Mouse (Mus musculus) liver, adult 2 months (tissue): ENCODE results near the gene Rnf157. TPM values are rescaled to one million over a fixed set of nuclear protein-coding genes. Genes with fewer than 3 reads are reported as not detected.

ENCODE experiments used
- DNase-seq: peaks from one replicate; pipeline ENCODE4 v3.0.0-alpha.2; 2011; ENCODE audit warnings: low read depth, low spot score; ENCODE audit errors: extremely low read depth
- H3K27ac ChIP-seq: fragments of 200-500 bp; replicated peaks from 2 replicates; pipeline ENCODE4 v1.5.1; 2012; ENCODE audit warnings: low read depth, mild to moderate bottlenecking, control low read depth, inconsistent platforms, low read length; ENCODE audit not compliant: insufficient read depth
- H3K27me3 ChIP-seq: fragments of 200-500 bp; 2 replicates; pipeline ENCODE4 v1.6.1; 2012; ENCODE audit warnings: mild to moderate bottlenecking, moderate library complexity, low read length, inconsistent platforms; ENCODE audit not compliant: control insufficient read depth, insufficient read depth
- H3K36me3 ChIP-seq: fragments of 200-500 bp; 2 replicates; pipeline ENCODE4 v1.6.1; 2012; ENCODE audit warnings: low read length, inconsistent platforms; ENCODE audit not compliant: control insufficient read depth, insufficient read depth
- H3K4me1 ChIP-seq: fragments of 200-500 bp; 2 replicates; pipeline ENCODE4 v1.6.1; 2011; ENCODE audit warnings: low read length; ENCODE audit not compliant: control insufficient read depth, insufficient read depth
- H3K4me3 ChIP-seq: fragments of 200-500 bp; 2 replicates; pipeline ENCODE4 v1.5.1; 2011; ENCODE audit warnings: low read depth, mild to moderate bottlenecking, control low read depth, low read length, moderate library complexity; ENCODE audit not compliant: insufficient read depth
- H3K79me2 ChIP-seq: fragments of 200-500 bp; 2 replicates; pipeline ENCODE4 v1.6.1; 2012; ENCODE audit warnings: inconsistent platforms, mild to moderate bottlenecking, low read length, moderate library complexity; ENCODE audit not compliant: control insufficient read depth, insufficient read depth
- H3K9ac ChIP-seq: fragments of 200-500 bp; 2 replicates; pipeline ENCODE4 v1.6.1; 2012; ENCODE audit warnings: low read depth, mild to moderate bottlenecking, control low read depth, inconsistent platforms, low read length
- CTCF ChIP-seq: fragments of 200-500 bp; IDR thresholded peaks from 2 replicates; pipeline ENCODE4 v1.5.1; 2011; ENCODE audit warnings: low read depth, low read length, control low read depth
- POLR2A ChIP-seq: fragments of 200-500 bp; IDR thresholded peaks from 2 replicates; pipeline ENCODE4 v1.6.1; 2011; ENCODE audit warnings: low read length, control low read depth; ENCODE audit not compliant: insufficient read depth; ENCODE audit errors: extremely low read depth
- WGBS: fragments of 180-500 bp; shearing (Covaris S2); methylation state at CpG from one replicate; pipeline ENCODE4 v1.1.7; 2018; 5-methylcytosine and 5-hydroxymethylcytosine counted together
- polyA plus RNA-seq: library from polyadenylated mRNA; depleted of rRNA; stranded (reverse); fragments of >200 nt; gene quantifications from 2 replicates; pipeline ENCODE4 v1.2.3, GENCODE M21; 2012
- total RNA-seq: library from RNA; depleted of rRNA; stranded (reverse); fragments of >200 nt; gene quantifications from 2 replicates; pipeline ENCODE4 v1.2.3, GENCODE M21; 2014

Rnf157 gene
- total and polyA plus RNA-seq, 2 experiments, result 0.87 to 1.0 TPM

- peak within 1 kb of the TSS; percentile 17 for H3K27ac ChIP-seq
- peak within 1 kb of the TSS; percentile 87 for H3K9ac ChIP-seq
- WGBS, result 84% methylated on average over 10 of the region's 10 CpGs
- peak within 1 kb of the TSS; percentile 93 for H3K4me3 ChIP-seq
- peaks cover 4% of the 10 kb centered on the region; the same call in 1 of the 2 replicates for H3K79me2 ChIP-seq
- H3K36me3 ChIP-seq, result peaks cover 10% of the 10 kb centered on the region; the same call in 1 of the 2 replicates
- H3K27me3 ChIP-seq, result no peaks in the 10 kb centered on the region
- H3K4me1 ChIP-seq, result peaks cover 8% of the 10 kb centered on the region
- no peak for DNase-seq
- TF ChIP-seq CTCF, result no peak
- TF ChIP-seq POLR2A, result no peak
Measured at GRCm38 (mm10) chr11:116307019-116307725, 105.7 kb downstream of the Rnf157 start, which contains the start of gene Exoc7. TSS of gene Exoc7 (minus strand) at chr11:116307233.

- no peaks in the 10 kb centered on the region for H3K27me3 ChIP-seq
- peak overlapping the region; percentile 93 for H3K4me3 ChIP-seq
- WGBS, result under 1% methylated on average over 53 of the region's 53 CpGs
- peak overlapping the region; percentile 17 for H3K27ac ChIP-seq
- TF ChIP-seq POLR2A, result 0 out of 2 replicates have a peak, but pooled peaks have one; percentile 6
- no peak for TF ChIP-seq CTCF
- H3K9ac ChIP-seq, result peak overlapping the region; percentile 87
- H3K36me3 ChIP-seq, result peaks cover 10% of the 10 kb centered on the region; the same call in 1 of the 2 replicates
- peaks cover 4% of the 10 kb centered on the region; the same call in 1 of the 2 replicates for H3K79me2 ChIP-seq
- peak; percentile 75 for DNase-seq
- peaks cover 8% of the 10 kb centered on the region for H3K4me1 ChIP-seq
Measured at GRCm38 (mm10) chr11:116306126-116306982, 106.5 kb downstream of the Rnf157 start.

- 99% methylated on average over 2 of the region's 2 CpGs for WGBS
- Histone ChIP-seq H3K79me2 (peaks cover 4% of the 10 kb centered on the region; the same call in 1 of the 2 replicates), H3K4me3 (no peak overlapping the region), H3K36me3 (peaks cover 12% of the 10 kb centered on the region; the same call in 1 of the 2 replicates), H3K4me1 (peaks cover 8% of the 10 kb centered on the region), H3K9ac (no peak overlapping the region), H3K27ac (no peak overlapping the region), H3K27me3 (no peaks in the 10 kb centered on the region)
- no peak for TF ChIP-seq CTCF
- no peak for DNase-seq
Measured at GRCm38 (mm10) chr11:116305423-116305822, 107.4 kb downstream of the Rnf157 start.

GRCm38 (mm10) chr11:116298621-116299020 lies 114.2 kb downstream of the Rnf157 start:
- Histone ChIP-seq H3K79me2 (no peaks in the 10 kb centered on the region), H3K4me1 (no peaks in the 10 kb centered on the region), H3K27me3 (no peaks in the 10 kb centered on the region), H3K4me3 (no peak overlapping the region), H3K27ac (no peak overlapping the region), H3K36me3 (peaks cover 6% of the 10 kb centered on the region; the same call in 1 of the 2 replicates), H3K9ac (no peak overlapping the region)
- DNase-seq, result no peak
- 93% methylated on average over 6 of the region's 6 CpGs for WGBS
- no peak for TF ChIP-seq CTCF

GRCm38 (mm10) chr11:116298221-116298620 lies 114.6 kb downstream of the Rnf157 start:
- Histone ChIP-seq H3K79me2 (no peaks in the 10 kb centered on the region), H3K27ac (no peak overlapping the region), H3K36me3 (peaks cover 3% of the 10 kb centered on the region; the same call in 1 of the 2 replicates), H3K4me3 (no peak overlapping the region), H3K9ac (no peak overlapping the region), H3K27me3 (no peaks in the 10 kb centered on the region), H3K4me1 (no peaks in the 10 kb centered on the region)
- 95% methylated on average over 11 of the region's 11 CpGs for WGBS
- no peak for DNase-seq
- TF ChIP-seq POLR2A (no peak), CTCF (no peak)
